In the genomic region with DNA sequence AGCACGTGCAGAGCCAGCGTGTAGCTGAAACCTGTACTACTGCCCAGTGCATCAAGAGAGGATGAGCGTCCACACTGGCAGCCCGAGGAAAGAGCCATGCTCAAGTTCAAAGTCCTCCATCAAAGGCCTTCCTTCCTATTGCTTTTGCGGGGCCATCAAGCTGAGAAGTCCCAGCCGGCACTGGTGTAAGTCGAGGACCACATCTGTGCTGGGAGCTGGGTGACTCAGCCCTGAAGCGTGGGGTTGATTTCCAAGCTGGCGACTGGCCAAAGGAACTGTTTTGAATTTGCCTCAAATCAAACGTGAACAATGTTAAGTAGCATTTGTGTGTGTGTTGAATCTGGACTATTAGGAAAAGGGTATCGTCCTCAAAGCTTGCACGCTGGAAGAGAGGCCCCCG, we compare ENCODE assay signal across 9 mouse cellular contexts. TPM values are rescaled to one million over a fixed set of nuclear protein-coding genes. Genes with fewer than 3 reads are reported as not detected.
DNase-seq lines count a peak whose midpoint lies in the region; ATAC-seq and TF ChIP-seq lines count a peak whose summit lies in the region.
"Had no signal": no experiment of that assay in that cellular context is flagged by ENCODE, and none has a peak within 500 bp of the region (broad histone marks: within the 10 kb centered on the region; RNA-seq: fewer than 3 reads in every experiment).

No protein-coding gene starts in this region.

- 41% methylated on average over 13 of the region's 13 CpGs for WGBS in embryonic facial prominence, embryonic 11.5 days
- WGBS in embryonic facial prominence, embryonic 10.5 days: 64% methylated on average over 13 of the region's 13 CpGs
- WGBS in cerebellum, adult 2 months: 41% methylated on average over 13 of the region's 13 CpGs

- H3K27ac ChIP-seq in embryonic facial prominence, embryonic 11.5 days (replicated peaks; ENCODE audit: low read depth, low read length): no peak overlapping the region
- H3K27ac ChIP-seq in embryonic facial prominence, embryonic 10.5 days (replicated peaks): no peak overlapping the region; the same call in 1 of the 2 replicates
- no peak overlapping the region for H3K27ac ChIP-seq in cerebellum, adult 2 months (ENCODE audit: insufficient read depth, low read length)
- H3K27ac ChIP-seq: liver, embryonic 15.5 days had no signal

- H3K4me2 ChIP-seq in embryonic facial prominence, embryonic 11.5 days (ENCODE audit: low read depth, low read length): no peak overlapping the region
- H3K4me2 ChIP-seq: liver, embryonic 15.5 days had no signal

- H3K9me3 ChIP-seq in embryonic facial prominence, embryonic 11.5 days (replicated peaks; ENCODE audit: control insufficient read depth, low read length): no peaks in the 10 kb centered on the region
- H3K9me3 ChIP-seq in embryonic facial prominence, embryonic 10.5 days: no peaks in the 10 kb centered on the region
- H3K9me3 ChIP-seq: liver, embryonic 15.5 days had no signal

- DNase-seq in embryonic facial prominence, embryonic 11.5 days (ENCODE audit: low spot score): peak; percentile 82
- no peak for DNase-seq in embryonic facial prominence, embryonic 10.5 days (ENCODE audit: low spot score)
- DNase-seq in adrenal gland, adult 8-10 months: peak; percentile 56
- DNase-seq in gastrocnemius, postnatal 4 days (ENCODE audit: low spot score in 2 of 2): peak; percentile 66 to 80
- DNase-seq in kidney, postnatal 4 days: peak; percentile 87 to 89
- DNase-seq in lung, postnatal 25 days (ENCODE audit: low spot score): peak; percentile 56
- DNase-seq in urinary bladder, postnatal 4 days (ENCODE audit: low spot score in 2 of 2): peak; percentile 50 to 84
- DNase-seq in cerebellum, adult 2 months: no peak

- TF ChIP-seq CTCF in cerebellum, adult 2 months (IDR thresholded peaks at IDR 0.05; ENCODE audit: borderline replicate concordance, insufficient read depth, low read depth, low read length): no peak

- H3K4me1 ChIP-seq in embryonic facial prominence, embryonic 11.5 days (ENCODE audit: control insufficient read depth, insufficient read depth, low read length): peaks cover 5% of the 10 kb centered on the region
- H3K4me1 ChIP-seq in embryonic facial prominence, embryonic 10.5 days: peaks cover 53% of the 10 kb centered on the region
- peaks cover 8% of the 10 kb centered on the region for H3K4me1 ChIP-seq in cerebellum, adult 2 months (ENCODE audit: control insufficient read depth, insufficient read depth, low read length)

- H3K36me3 ChIP-seq in embryonic facial prominence, embryonic 11.5 days (replicated peaks; ENCODE audit: control insufficient read depth, insufficient read depth, low read depth, low read length): no peaks in the 10 kb centered on the region
- no peaks in the 10 kb centered on the region for H3K36me3 ChIP-seq in embryonic facial prominence, embryonic 10.5 days (replicated peaks)
- H3K36me3 ChIP-seq: liver, embryonic 15.5 days had no signal

- no peak for ATAC-seq in embryonic facial prominence, embryonic 11.5 days (replicated peaks; ENCODE audit: insufficient number of reproducible peaks, low FRiP score, low TSS enrichment, low read depth)

- no peaks in the 10 kb centered on the region for H3K27me3 ChIP-seq in embryonic facial prominence, embryonic 11.5 days (ENCODE audit: control insufficient read depth, insufficient read depth, low read length)
- peaks cover 5% of the 10 kb centered on the region; the same call in 1 of the 2 replicates for H3K27me3 ChIP-seq in embryonic facial prominence, embryonic 10.5 days (replicated peaks; ENCODE audit: low read depth, poor library complexity, severe bottlenecking)
- no peaks in the 10 kb centered on the region for H3K27me3 ChIP-seq in cerebellum, adult 2 months (ENCODE audit: control insufficient read depth, insufficient read depth, low read length)

- H3K9ac ChIP-seq in embryonic facial prominence, embryonic 11.5 days (replicated peaks; ENCODE audit: low read length): no peak overlapping the region
- H3K9ac ChIP-seq: liver, embryonic 15.5 days had no signal

- no peak for TF ChIP-seq POLR2A in cerebellum, adult 2 months (IDR thresholded peaks at IDR 0.05; ENCODE audit: borderline replicate concordance, insufficient read depth, low read length)

- no peak overlapping the region for H3K4me3 ChIP-seq in embryonic facial prominence, embryonic 11.5 days (ENCODE audit: low read depth, low read length)
- H3K4me3 ChIP-seq in embryonic facial prominence, embryonic 10.5 days: no peak overlapping the region
- H3K4me3 ChIP-seq in cerebellum, adult 2 months (replicated peaks; ENCODE audit: insufficient read depth, low read depth, low read length): no peak overlapping the region
- H3K4me3 ChIP-seq: liver, embryonic 15.5 days had no signal

RNA-seq across cellular contexts. Expression of a gene that starts 57.4 kb away (rescaled TPM):
- 0.87 and 1.1 TPM in 2 replicates for polyA plus RNA-seq in embryonic facial prominence, embryonic 11.5 days (2014; fragmentation: Nextera tagmentation; extraction: Ambion mirVana)
- 0.45 and 0.66 TPM in 2 replicates for polyA plus RNA-seq in embryonic facial prominence, embryonic 10.5 days (2016; fragmentation: Nextera tagmentation; extraction: Ambion mirVana)
- 10 to 100 TPM in 1 of 4 experiments, 1 to 10 TPM in 3; 3.4 to 11.0 (median 6.3) TPM for total RNA-seq in adrenal gland, adult 8-10 months (2022)
- 10 to 100 TPM; 23.5 to 24.7 TPM for total RNA-seq in gastrocnemius, postnatal 4 days (2021)
- 24.0 and 26.0 TPM in 2 replicates for polyA plus RNA-seq in cerebellum, adult 2 months (2012; rRNA removed)

Comparison
In these comparisons a context has a peak if more than half of its experiments do, and no peak if none do; other contexts are left out.
1. DNase-seq: peak in embryonic facial prominence, embryonic 11.5 days (single experiment), adrenal gland, adult 8-10 months (single experiment), gastrocnemius, postnatal 4 days (2 of 2), kidney, postnatal 4 days (2 of 2), lung, postnatal 25 days (single experiment) and urinary bladder, postnatal 4 days (2 of 2); none in embryonic facial prominence, embryonic 10.5 days (single experiment) and cerebellum, adult 2 months (0 of 2).
2. RNA of a gene that starts 57.4 kb away (polyA plus RNA-seq): 24.0 to 26.0 TPM in cerebellum, adult 2 months; 0.87 to 1.1 TPM in embryonic facial prominence, embryonic 11.5 days and 0.45 to 0.66 TPM in embryonic facial prominence, embryonic 10.5 days; every median in the first group is over 10 times any median in the second.